Mouse (Mus musculus) kidney, embryonic 14.5 days (tissue): ENCODE results near the gene Hba-a1. TPM values are rescaled to one million over a fixed set of nuclear protein-coding genes. Genes with fewer than 3 reads are reported as not detected.

Experiments
- ATAC-seq: fragments of 200-750 bp; cut with Nextera tagmentation; 2 replicates; pipeline ENCODE4 v1.8.0; 2017; ENCODE audit warnings: moderate number of reproducible peaks, mild to moderate bottlenecking, moderate TSS enrichment, moderate library complexity; ENCODE audit not compliant: low FRiP score, low TSS enrichment
- H3K27ac ChIP-seq: fragments of 300-500 bp; sonication (generic); 2 replicates; pipeline ENCODE4 v1.5.1; 2014; ENCODE audit warnings: low read depth, mild to moderate bottlenecking, low read length, moderate library complexity, mixed read lengths
- H3K27me3 ChIP-seq: fragments of 300-500 bp; sonication (generic); 2 replicates; pipeline ENCODE4 v1.6.1; 2014; ENCODE audit warnings: mild to moderate bottlenecking, low read length; ENCODE audit not compliant: control insufficient read depth, insufficient read depth
- H3K36me3 ChIP-seq: fragments of 300-500 bp; sonication (generic); 2 replicates; pipeline ENCODE4 v1.6.1; 2014; ENCODE audit warnings: low read length, mixed read lengths; ENCODE audit not compliant: control insufficient read depth, insufficient read depth
- H3K4me1 ChIP-seq: fragments of 300-500 bp; sonication (generic); 2 replicates; pipeline ENCODE4 v1.6.1; 2014; ENCODE audit warnings: low read length, mixed read lengths; ENCODE audit not compliant: control insufficient read depth, insufficient read depth
- H3K4me2 ChIP-seq: fragments of 300-500 bp; sonication (generic); replicated peaks from 2 replicates; pipeline ENCODE4 v1.6.1; 2014; ENCODE audit warnings: low read depth, mild to moderate bottlenecking, low read length
- H3K4me3 ChIP-seq: fragments of 300-500 bp; sonication (generic); 2 replicates; pipeline ENCODE4 v1.5.1; 2014; ENCODE audit warnings: mild to moderate bottlenecking, low read length
- H3K9ac ChIP-seq: fragments of 300-500 bp; sonication (generic); 2 replicates; pipeline ENCODE4 v1.6.1; 2014; ENCODE audit warnings: low read depth, mild to moderate bottlenecking, low read length, moderate library complexity
- H3K9me3 ChIP-seq: fragments of 300-500 bp; sonication (generic); 2 replicates; pipeline ENCODE4 v1.6.1; 2016; ENCODE audit warnings: low read length; ENCODE audit not compliant: control insufficient read depth
- WGBS: fragments of 180-500 bp; shearing (Covaris S2); extraction: QIAGEN DNeasy Blood & Tissue Kit; methylation state at CpG from one replicate; pipeline ENCODE4 v1.1.7; 2014; 5-methylcytosine and 5-hydroxymethylcytosine counted together
- polyA plus RNA-seq: library from polyadenylated mRNA; unstranded; fragments of >200 nt; fragmentation: Nextera tagmentation; extraction: Ambion mirVana; gene quantifications from 2 replicates; pipeline ENCODE4 v1.2.1, GENCODE M21; 2014

The Hba-a1 gene
- polyA plus RNA-seq, 1 experiment from 2014 or later = 2,705 TPM

DNA sequence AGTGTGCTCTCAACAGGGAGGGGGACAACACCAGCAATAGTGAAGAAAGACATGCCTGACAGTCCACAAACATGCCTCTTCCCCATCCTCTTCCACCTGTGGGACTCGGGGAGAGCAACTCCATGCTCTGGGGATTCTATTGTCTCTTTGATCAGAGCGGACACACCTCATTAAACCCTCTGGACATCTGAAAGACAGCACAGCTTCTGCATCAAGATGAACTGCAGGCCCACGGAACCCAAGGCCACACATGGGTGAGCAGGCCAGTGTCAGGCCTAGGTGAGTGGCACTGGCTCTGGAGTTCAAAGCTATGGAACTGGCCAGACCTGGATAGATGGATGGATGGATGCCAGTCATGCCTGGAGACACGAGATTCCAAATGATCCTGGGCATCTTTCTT is 26.1 kb downstream of the Hba-a1 start:
- WGBS = 19% methylated on average over 4 of the region's 4 CpGs
- Histone ChIP-seq H3K9ac (no peak overlapping the region), H3K4me2 (no peak overlapping the region), H3K27me3 (no peaks in the 10 kb centered on the region), H3K27ac (no peak overlapping the region), H3K4me3 (no peak overlapping the region), H3K4me1 (0 out of 2 replicates have a peak, but pooled peaks cover 17% of the 10 kb centered on the region), H3K36me3 (no peaks in the 10 kb centered on the region), H3K9me3 (no peaks in the 10 kb centered on the region)
- peak; percentile 77 for ATAC-seq

DNA sequence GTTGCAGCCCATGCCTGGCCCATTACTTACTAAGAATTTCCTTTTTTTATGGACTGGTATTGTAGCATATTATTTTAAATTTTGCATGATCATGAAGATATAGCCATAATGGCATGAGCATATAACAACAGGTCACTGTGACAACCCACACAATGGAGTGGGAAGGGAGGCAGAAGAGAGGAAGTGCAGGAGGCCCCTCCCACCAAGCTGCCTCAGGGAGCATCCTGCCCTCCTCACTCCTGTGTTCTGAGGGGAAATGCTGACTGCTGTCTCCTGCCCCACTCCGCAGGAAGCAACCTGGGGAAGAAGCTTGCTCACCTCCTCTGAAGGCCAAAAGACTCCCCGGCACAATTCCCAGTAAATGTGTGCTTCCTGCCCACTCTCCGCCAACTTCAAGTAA is 26.6 kb downstream of the Hba-a1 start:
- no peak overlapping the region for H3K4me2 ChIP-seq
- H3K4me3 ChIP-seq = no peak overlapping the region
- H3K9ac ChIP-seq = no peak overlapping the region
- no peaks in the 10 kb centered on the region for H3K9me3 ChIP-seq
- H3K27me3 ChIP-seq = no peaks in the 10 kb centered on the region
- no peaks in the 10 kb centered on the region for H3K36me3 ChIP-seq
- no peak for ATAC-seq
- no peak overlapping the region for H3K27ac ChIP-seq
- H3K4me1 ChIP-seq = 0 out of 2 replicates have a peak, but pooled peaks cover 17% of the 10 kb centered on the region
- 61% methylated on average over 3 of the region's 3 CpGs for WGBS

DNA sequence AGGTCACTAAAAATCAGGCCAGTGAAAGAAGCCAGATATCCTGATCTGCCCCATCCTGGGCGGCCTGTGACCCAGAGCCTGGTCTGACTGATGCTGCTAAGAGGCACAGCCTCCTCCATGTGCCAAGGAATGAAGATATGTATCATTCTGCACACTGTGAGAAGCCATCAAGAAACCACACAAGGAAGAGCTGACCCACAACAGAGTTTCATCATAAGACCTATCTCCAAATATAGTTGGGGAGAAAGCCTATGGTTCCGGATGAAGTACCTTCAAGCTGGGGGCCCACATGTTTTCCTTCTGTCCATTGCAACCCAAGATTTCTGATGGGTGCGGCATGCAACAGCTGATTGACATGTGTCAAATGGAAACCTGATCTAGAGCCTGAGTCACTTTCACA is 32.7 kb downstream of the Hba-a1 start:
- no peaks in the 10 kb centered on the region for H3K27me3 ChIP-seq
- no peak overlapping the region for H3K27ac ChIP-seq
- ATAC-seq = no peak
- H3K4me1 ChIP-seq = no peaks in the 10 kb centered on the region
- H3K4me3 ChIP-seq = no peak overlapping the region
- H3K9me3 ChIP-seq = no peaks in the 10 kb centered on the region
- no peak overlapping the region for H3K4me2 ChIP-seq
- no peak overlapping the region for H3K9ac ChIP-seq
- no peaks in the 10 kb centered on the region for H3K36me3 ChIP-seq
- WGBS = 79% methylated on average over 3 of the region's 3 CpGs

DNA sequence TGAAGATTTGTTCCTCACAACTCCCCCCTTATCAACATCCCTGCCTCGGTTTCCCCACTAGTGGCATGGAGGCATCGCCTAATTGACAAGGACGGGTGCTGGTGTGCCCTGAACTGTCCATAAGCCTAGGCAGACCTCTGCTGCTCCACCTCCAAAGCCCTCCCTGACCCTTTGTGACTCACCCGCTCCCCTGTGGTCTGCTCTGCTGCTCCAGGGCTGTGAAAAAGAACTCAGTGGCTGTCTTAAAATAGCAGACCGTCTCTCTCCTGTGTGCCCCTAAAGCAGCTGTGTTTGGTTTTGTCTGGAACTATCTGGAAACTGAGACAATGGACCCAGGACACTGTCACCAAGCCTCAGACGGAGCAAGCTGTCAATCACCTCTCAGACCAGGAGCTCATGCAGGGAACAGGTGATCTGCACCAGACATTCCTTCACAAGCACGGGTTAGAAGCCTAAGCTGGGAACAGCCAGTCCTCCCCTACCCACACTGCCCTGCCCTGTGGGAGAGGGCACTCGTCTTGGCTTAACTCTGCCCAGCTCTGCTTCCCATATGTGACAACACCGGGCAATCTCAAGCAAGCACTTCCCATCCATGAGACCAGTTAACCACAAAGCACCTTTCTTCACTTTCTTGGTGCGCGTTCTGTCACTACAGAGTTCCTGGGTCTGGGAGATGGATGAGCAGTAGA is 37.3 kb downstream of the Hba-a1 start:
- Histone ChIP-seq H3K9me3 (no peaks in the 10 kb centered on the region), H3K27me3 (no peaks in the 10 kb centered on the region; the same call in 1 of the 2 replicates), H3K9ac (no peak overlapping the region), H3K4me2 (no peak overlapping the region), H3K36me3 (no peaks in the 10 kb centered on the region), H3K4me1 (0 out of 2 replicates have a peak, but pooled peaks cover 5% of the 10 kb centered on the region), H3K27ac (no peak overlapping the region), H3K4me3 (no peak overlapping the region)
- WGBS = 68% methylated on average over 11 of the region's 11 CpGs
- ATAC-seq = no peak

DNA sequence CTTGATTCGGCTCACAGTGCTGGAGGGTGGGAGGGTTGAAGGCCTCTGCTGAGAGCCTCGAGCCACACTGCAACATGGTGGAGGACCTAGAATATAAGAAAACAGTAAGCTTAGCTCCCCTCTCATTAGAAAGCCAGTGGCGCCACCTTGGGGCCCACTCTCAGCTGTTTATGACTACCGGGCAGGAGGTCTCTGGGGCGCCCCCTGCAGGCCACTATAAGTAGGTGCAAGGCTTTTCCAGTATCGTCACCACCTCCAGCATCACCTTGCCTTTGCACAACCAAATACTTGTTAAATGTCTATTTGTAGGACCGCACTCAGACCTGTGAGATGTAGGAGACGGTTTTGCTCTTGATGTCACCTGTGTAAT is 37.9 kb downstream of the Hba-a1 start:
- H3K9ac ChIP-seq = no peak overlapping the region
- H3K4me2 ChIP-seq = no peak overlapping the region
- H3K9me3 ChIP-seq = no peaks in the 10 kb centered on the region
- WGBS = 42% methylated on average over 8 of the region's 8 CpGs
- no peaks in the 10 kb centered on the region; the same call in 1 of the 2 replicates for H3K27me3 ChIP-seq
- ATAC-seq = no peak
- no peak overlapping the region for H3K27ac ChIP-seq
- 0 out of 2 replicates have a peak, but pooled peaks cover 5% of the 10 kb centered on the region for H3K4me1 ChIP-seq
- no peak overlapping the region for H3K4me3 ChIP-seq
- H3K36me3 ChIP-seq = no peaks in the 10 kb centered on the region

DNA sequence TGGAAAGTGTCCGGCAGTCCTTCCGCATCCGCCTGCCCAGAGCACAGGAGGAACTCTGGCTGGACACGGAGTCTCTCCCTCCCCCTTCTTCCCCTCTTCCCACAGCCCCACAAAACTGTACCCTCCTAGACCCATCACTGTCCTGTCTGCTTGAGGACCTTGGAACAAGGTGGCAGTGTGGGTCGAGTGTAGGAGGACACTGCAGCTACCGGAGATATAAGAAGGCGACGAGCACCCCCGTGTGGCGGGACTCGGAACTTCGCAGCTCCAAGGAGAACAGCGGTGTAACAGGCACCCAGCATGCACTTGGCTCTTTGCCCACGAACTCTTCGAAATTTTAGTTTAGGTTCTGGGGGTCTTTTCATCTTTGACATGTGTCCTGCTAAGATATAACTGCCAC is 41.3 kb downstream of the Hba-a1 start:
- Histone ChIP-seq H3K9ac (no peak overlapping the region; the same call in 1 of the 2 replicates), H3K4me1 (0 out of 2 replicates have a peak, but pooled peaks cover 5% of the 10 kb centered on the region), H3K36me3 (no peaks in the 10 kb centered on the region), H3K27me3 (no peaks in the 10 kb centered on the region; the same call in 1 of the 2 replicates), H3K9me3 (no peaks in the 10 kb centered on the region), H3K4me3 (peak overlapping the region; percentile 17; the same call in 1 of the 2 replicates), H3K27ac (no peak overlapping the region), H3K4me2 (peak overlapping the region; percentile 37)
- 10% methylated on average over 15 of the region's 15 CpGs for WGBS
- peak; percentile 89 for ATAC-seq

DNA sequence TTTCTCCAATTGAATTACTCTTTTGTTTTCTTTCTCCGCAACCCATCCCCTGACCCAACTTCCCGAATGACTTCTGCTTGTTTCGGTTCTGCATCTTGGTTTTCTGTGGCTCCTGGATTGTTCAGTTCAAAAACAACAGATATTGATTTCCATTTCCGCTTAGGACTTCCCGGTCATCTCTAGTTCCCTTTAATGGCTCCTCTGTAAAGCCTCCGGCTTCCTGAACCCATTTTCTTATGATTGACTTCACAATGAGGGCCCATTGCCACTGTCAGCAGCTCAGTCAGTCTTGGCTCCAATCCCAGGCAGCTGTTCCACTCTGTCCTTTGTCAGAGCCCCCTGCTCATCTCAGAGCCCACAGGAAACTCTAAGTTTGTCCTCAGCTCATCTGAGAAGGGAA is 47.8 kb downstream of the Hba-a1 start:
- H3K27me3 ChIP-seq = no peaks in the 10 kb centered on the region
- H3K36me3 ChIP-seq = no peaks in the 10 kb centered on the region
- peak overlapping the region; percentile 47; the same call in 1 of the 2 replicates for H3K27ac ChIP-seq
- H3K4me2 ChIP-seq = no peak overlapping the region; the same call in 1 of the 2 replicates
- WGBS = 21% methylated on average over 6 of the region's 6 CpGs
- no peaks in the 10 kb centered on the region for H3K9me3 ChIP-seq
- no peak overlapping the region for H3K4me3 ChIP-seq
- H3K9ac ChIP-seq = no peak overlapping the region
- H3K4me1 ChIP-seq = peaks cover 8% of the 10 kb centered on the region; the same call in 1 of the 2 replicates
- peak; percentile 66; the same call in 1 of the 2 replicates for ATAC-seq

DNA sequence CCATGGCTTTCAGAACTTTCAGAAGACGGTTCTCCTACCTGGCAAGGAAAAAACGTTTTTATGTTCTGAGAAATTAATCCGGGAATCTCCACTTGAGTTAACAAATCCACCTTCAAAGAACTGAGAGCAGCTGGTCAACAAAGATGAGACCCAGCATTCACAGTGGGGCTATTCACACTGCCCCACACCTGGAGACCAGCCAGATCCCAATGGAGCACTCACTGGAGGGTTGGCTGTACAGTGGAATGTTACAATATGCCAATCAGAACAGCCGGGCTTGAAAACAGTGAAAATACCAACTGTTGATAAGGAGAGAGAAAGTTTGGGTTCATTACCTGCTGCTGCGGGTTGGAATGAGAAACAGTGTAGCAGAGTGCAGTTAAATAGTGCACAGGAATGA is 48.5 kb downstream of the Hba-a1 start:
- no peaks in the 10 kb centered on the region for H3K9me3 ChIP-seq
- no peak overlapping the region for H3K4me2 ChIP-seq
- H3K27me3 ChIP-seq = no peaks in the 10 kb centered on the region
- no peak overlapping the region for H3K27ac ChIP-seq
- no peak overlapping the region for H3K9ac ChIP-seq
- no peak for ATAC-seq
- WGBS = 78% methylated on average over 5 of the region's 5 CpGs
- H3K4me3 ChIP-seq = no peak overlapping the region
- H3K4me1 ChIP-seq = peaks cover 8% of the 10 kb centered on the region; the same call in 1 of the 2 replicates
- H3K36me3 ChIP-seq = no peaks in the 10 kb centered on the region

DNA sequence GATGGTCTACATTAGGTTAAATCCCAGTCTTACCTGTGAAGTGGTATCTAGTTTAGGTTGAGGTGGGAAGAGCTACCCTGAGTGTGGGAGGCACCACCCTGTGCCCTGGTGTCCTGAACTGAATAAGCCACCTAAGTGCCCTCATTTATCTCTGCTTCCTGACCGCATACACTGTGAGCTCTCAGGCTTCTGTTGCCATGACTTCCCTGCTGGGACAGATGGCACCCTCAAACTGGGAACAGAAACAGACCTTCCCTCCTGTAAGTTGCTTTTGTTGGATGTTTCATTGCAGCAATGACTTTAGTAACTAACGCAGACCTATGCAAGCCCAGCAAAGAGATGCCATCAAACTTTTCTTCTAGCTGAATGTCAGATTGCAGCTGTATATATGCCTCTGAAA is 49.9 kb downstream of the Hba-a1 start:
- peaks cover 8% of the 10 kb centered on the region; the same call in 1 of the 2 replicates for H3K4me1 ChIP-seq
- H3K36me3 ChIP-seq = no peaks in the 10 kb centered on the region
- no peak for ATAC-seq
- 73% methylated on average over 2 of the region's 2 CpGs for whole genome bisulfite sequencing
- 0 out of 2 replicates have a peak, but pooled peaks cover 2% of the 10 kb centered on the region for H3K9me3 ChIP-seq
- no peak overlapping the region for H3K9ac ChIP-seq
- H3K27ac ChIP-seq = no peak overlapping the region
- no peak overlapping the region for H3K4me2 ChIP-seq
- no peak overlapping the region for H3K4me3 ChIP-seq
- H3K27me3 ChIP-seq = no peaks in the 10 kb centered on the region
